Mouse (Mus musculus): ENCODE data around the gene Sort1. TPM values are rescaled to one million over a fixed set of nuclear protein-coding genes. Genes with fewer than 3 reads are reported as not detected.
A peak's percentile ranks its signal among the peaks of the same experiment; 100 is the strongest.
"Not testable (repeated sequence)": the region's sequence is repeated elsewhere in the genome, so short reads cannot be mapped to it uniquely, and the experiment has no call there.

The Sort1 gene
- polyA plus RNA-seq (2016; fragmentation: Nextera tagmentation; extraction: Ambion mirVana) = 29.0 and 32.7 TPM in 2 replicates

GRCm38 (mm10) chr3:108283781-108284601, at the start of gene Sort1:
Gene Sort1, plus strand, starts transcription at chr3:108284082.
- Histone ChIP-seq H3K4me1 (peaks cover 50% of the 10 kb centered on the region), H3K9me3 (no peaks in the 10 kb centered on the region), H3K27ac (peak within 1 kb of the TSS; percentile 76), H3K4me2 (replicated peaks) (peak within 1 kb of the TSS; percentile 82), H3K9ac (peak within 1 kb of the TSS; percentile 97), H3K36me3 (no peaks in the 10 kb centered on the region), H3K4me3 (peak within 1 kb of the TSS; percentile 98), H3K27me3 (replicated peaks) (no peaks in the 10 kb centered on the region)
- WGBS = 0% methylated on average over 98 of the region's 109 CpGs
- peak; percentile 98 for ATAC-seq (ENCODE audit: low FRiP score, low read depth)

- H3K4me2 ChIP-seq (replicated peaks); H3K4me1 ChIP-seq; ATAC-seq (ENCODE audit: low FRiP score, low read depth); H3K9me3 ChIP-seq; H3K4me3 ChIP-seq; H3K36me3 ChIP-seq; H3K27ac ChIP-seq; H3K9ac ChIP-seq; H3K27me3 ChIP-seq (replicated peaks): not testable (repeated sequence)
- WGBS = 80% methylated on average over 4 of the region's 4 CpGs
These were observed 46.3 kb upstream of the Sort1 start for GRCm38 (mm10) chr3:108237474-108238102.

GRCm38 (mm10) chr3:108241243-108241839, 42.5 kb upstream of the Sort1 start:
- Histone ChIP-seq H3K27ac (no peak overlapping the region), H3K4me1 (no peaks in the 10 kb centered on the region), H3K36me3 (no peaks in the 10 kb centered on the region), H3K9ac (no peak overlapping the region), H3K4me2 (replicated peaks) (no peak overlapping the region), H3K4me3 (no peak overlapping the region), H3K27me3 (replicated peaks) (no peaks in the 10 kb centered on the region), H3K9me3 (no peaks in the 10 kb centered on the region)
- no peak for ATAC-seq (ENCODE audit: low FRiP score, low read depth)
- WGBS = 90% methylated on average over 3 of the region's 3 CpGs

- Histone ChIP-seq H3K27ac (no peak overlapping the region), H3K4me3 (no peak overlapping the region), H3K4me2 (replicated peaks) (no peak overlapping the region), H3K27me3 (replicated peaks) (no peaks in the 10 kb centered on the region), H3K9me3 (no peaks in the 10 kb centered on the region), H3K9ac (no peak overlapping the region), H3K4me1 (no peaks in the 10 kb centered on the region), H3K36me3 (no peaks in the 10 kb centered on the region)
- 87% methylated on average over 2 of the region's 2 CpGs for WGBS
- no peak for ATAC-seq (ENCODE audit: low FRiP score, low read depth)
These were observed 37.0 kb upstream of the Sort1 start for GRCm38 (mm10) chr3:108246857-108247256.

- WGBS = under 1% methylated on average over 79 of the region's 79 CpGs
- no peak within 1 kb of the TSS for H3K27ac ChIP-seq
These were observed 26.9 kb upstream of the Sort1 start, which contains the start of gene Psma5 for GRCm38 (mm10) chr3:108256719-108257637. Gene Psma5, plus strand, starts transcription at chr3:108256926.

GRCm38 (mm10) chr3:108257831-108258500, 25.9 kb upstream of the Sort1 start:
- Histone ChIP-seq H3K9me3 (no peaks in the 10 kb centered on the region), H3K27ac (no peak overlapping the region), H3K9ac (peak overlapping the region; percentile 83), H3K4me3 (peak overlapping the region; percentile 94), H3K27me3 (replicated peaks) (no peaks in the 10 kb centered on the region), H3K4me2 (replicated peaks) (peak overlapping the region; percentile 72), H3K36me3 (peaks cover 9% of the 10 kb centered on the region), H3K4me1 (peaks cover 13% of the 10 kb centered on the region)
- no peak for ATAC-seq (ENCODE audit: low FRiP score, low read depth)
- WGBS = 78% methylated on average over 3 of the region's 3 CpGs

More at GRCm38 (mm10) chr3:108256719-108257637, 26.9 kb upstream of the Sort1 start, which contains the start of gene Psma5:
- H3K36me3 ChIP-seq = peaks cover 2% of the 10 kb centered on the region; the same call in 1 of the 2 replicates
- peak within 1 kb of the TSS; percentile 83 for H3K9ac ChIP-seq
- peaks cover 13% of the 10 kb centered on the region for H3K4me1 ChIP-seq
- H3K9me3 ChIP-seq = no peaks in the 10 kb centered on the region
- ATAC-seq (ENCODE audit: low FRiP score, low read depth) = peak; percentile 99
- peak within 1 kb of the TSS; percentile 72 for H3K4me2 ChIP-seq (replicated peaks)
- H3K4me3 ChIP-seq = peak within 1 kb of the TSS; percentile 94
- H3K27me3 ChIP-seq (replicated peaks) = no peaks in the 10 kb centered on the region

- peaks cover 14% of the 10 kb centered on the region for H3K36me3 ChIP-seq
- no peak for ATAC-seq (ENCODE audit: low FRiP score, low read depth)
- H3K27me3 ChIP-seq (replicated peaks) = no peaks in the 10 kb centered on the region
- H3K27ac ChIP-seq = no peak overlapping the region
- peak overlapping the region; percentile 72; the same call in 1 of the 2 replicates for H3K4me2 ChIP-seq (replicated peaks)
- H3K4me3 ChIP-seq = no peak overlapping the region
- 52% methylated on average over 3 of the region's 3 CpGs for WGBS
- no peaks in the 10 kb centered on the region for H3K9me3 ChIP-seq
- H3K9ac ChIP-seq = no peak overlapping the region
- H3K4me1 ChIP-seq = peaks cover 13% of the 10 kb centered on the region
These were observed 24.6 kb upstream of the Sort1 start for GRCm38 (mm10) chr3:108259319-108259718.

GRCm38 (mm10) chr3:108279495-108279894, 4.4 kb upstream of the Sort1 start:
- not testable (repeated sequence) for H3K9ac ChIP-seq; H3K27me3 ChIP-seq (replicated peaks); H3K4me1 ChIP-seq; H3K27ac ChIP-seq; H3K9me3 ChIP-seq; ATAC-seq (ENCODE audit: low FRiP score, low read depth); H3K4me2 ChIP-seq (replicated peaks); H3K4me3 ChIP-seq
- H3K36me3 ChIP-seq = peaks cover 24% of the 10 kb centered on the region
- 83% methylated on average over 5 of the region's 5 CpGs for WGBS

GRCm38 (mm10) chr3:108282401-108283240, 1.3 kb upstream of the Sort1 start:
- 25% methylated on average over 12 of the region's 12 CpGs for WGBS
- H3K27ac ChIP-seq = no peak overlapping the region
- peak overlapping the region; percentile 82 for H3K4me2 ChIP-seq (replicated peaks)
- peak overlapping the region; percentile 97 for H3K9ac ChIP-seq
- no peaks in the 10 kb centered on the region for H3K27me3 ChIP-seq (replicated peaks)
- H3K9me3 ChIP-seq = no peaks in the 10 kb centered on the region
- peaks cover 36% of the 10 kb centered on the region for H3K4me1 ChIP-seq
- H3K36me3 ChIP-seq = peaks cover 6% of the 10 kb centered on the region
- H3K4me3 ChIP-seq = no peak overlapping the region
- no peak for ATAC-seq (ENCODE audit: low FRiP score, low read depth)

- no peaks in the 10 kb centered on the region for H3K9me3 ChIP-seq
- peak overlapping the region; percentile 98 for H3K4me3 ChIP-seq
- WGBS = 15% methylated on average over 6 of the region's 6 CpGs
- H3K36me3 ChIP-seq = peaks cover under 1% of the 10 kb centered on the region; the same call in 1 of the 2 replicates
- peak overlapping the region; percentile 76 for H3K27ac ChIP-seq
- H3K4me2 ChIP-seq (replicated peaks) = peak overlapping the region; percentile 82
- H3K27me3 ChIP-seq (replicated peaks) = no peaks in the 10 kb centered on the region
- H3K4me1 ChIP-seq = peaks cover 42% of the 10 kb centered on the region
- H3K9ac ChIP-seq = peak overlapping the region; percentile 97
- ATAC-seq (ENCODE audit: low FRiP score, low read depth) = peak; percentile 15
These were observed 681 bp upstream of the Sort1 start for GRCm38 (mm10) chr3:108283241-108283561.
